Mouse (Mus musculus) brain, adult 10 weeks (tissue): ENCODE measurements around the gene Nup155. TPM values are rescaled to one million over a fixed set of nuclear protein-coding genes. Genes with fewer than 3 reads are reported as not detected.

Source experiments
- polyA plus RNA-seq: library from polyadenylated mRNA; stranded (reverse); fragments of 350-450 nt; fragmentation: Illumina TruSeq; extraction: RNeasy Lipid Tissue Mini Kit (QIAGEN cat#74804); gene quantifications from one replicate; pipeline ENCODE4 v1.2.3, GENCODE M21; 2015; ENCODE audit warnings: low read depth, low replicate concordance

Gene Nup155
- polyA plus RNA-seq, result 11.5 TPM

GRCm38 (mm10) chr15:8108966-8109743, at the start of gene Nup155:
Gene Nup155 (plus strand): TSS chr15:8109273.

GRCm38 (mm10) chr15:8098774-8099749, 10.0 kb upstream of the Nup155 start, which contains the start of gene Wdr70:
Gene Wdr70 (minus strand): TSS chr15:8099209.

GRCm38 (mm10) chr15:8168591-8169265, 59.7 kb downstream of the Nup155 start, which contains the start of gene Cplane1:
Gene Cplane1 (plus strand): TSS chr15:8169106.

Other genes with a start within 250 kb of the Nup155 start
- gene Wdr70, start 10.1 kb upstream of the Nup155 start, polyA plus RNA-seq, result 47.2 TPM
- gene Cplane1, start 59.8 kb downstream of the Nup155 start, polyA plus RNA-seq, result 16.2 TPM